Mouse (Mus musculus) erythroblast, embryonic 14.5 days (primary cell): Measurements from ENCODE around the gene Mtx1.

ENCODE experiments used
- GATA1 ChIP-seq: IDR thresholded peaks from 2 replicates; pipeline ENCODE4 v1.6.1; 2012; ENCODE audit warnings: low read length, inconsistent platforms, mixed read lengths
- TAL1 ChIP-seq: IDR thresholded peaks from 3 replicates; pipeline ENCODE4 v1.6.1; 2012; ENCODE audit warnings: low read length, inconsistent platforms, mixed read lengths

DNA sequence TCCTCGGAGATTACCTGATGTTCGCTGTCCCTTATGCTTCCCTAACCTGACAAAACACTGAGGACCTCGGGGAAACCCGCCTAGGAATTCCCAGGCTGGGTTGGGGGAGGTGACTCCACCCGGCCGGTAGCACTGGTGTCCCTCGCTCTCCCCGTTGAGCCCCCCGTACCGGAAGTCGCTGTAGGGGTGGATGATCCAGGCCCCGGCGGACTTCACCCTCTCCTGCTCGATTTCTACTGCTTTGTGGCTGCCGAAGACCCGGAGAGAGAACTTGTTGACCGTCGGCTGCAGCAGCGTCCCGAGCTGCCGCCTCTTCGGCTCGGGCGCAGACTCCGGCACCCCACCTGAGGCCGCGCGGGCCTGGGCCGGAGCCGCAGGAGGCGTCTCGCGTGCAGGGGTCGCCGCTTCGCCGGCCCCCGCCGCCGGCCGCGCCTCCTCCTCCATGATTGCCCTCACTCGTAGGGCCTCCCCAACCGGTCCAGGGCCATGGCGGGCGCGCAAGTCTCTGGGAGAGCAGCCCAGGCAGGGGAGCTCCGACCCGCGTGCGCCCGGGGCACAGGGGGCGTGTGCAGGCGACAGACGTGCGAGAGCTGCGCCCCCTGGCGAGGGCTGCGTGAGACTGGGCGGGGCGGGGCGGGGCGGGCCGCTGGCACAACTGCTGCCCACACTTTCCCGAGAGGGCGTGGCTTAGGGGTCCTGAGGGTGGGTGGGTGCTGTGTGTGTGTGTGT is 67.1 kb downstream of the Mtx1 start, which contains the start of gene Hcn3:
- TF ChIP-seq GATA1 (no peak), TAL1 (no peak)
